Mouse (Mus musculus): ENCODE measurements around the gene Cdon. TPM values are rescaled to one million over a fixed set of nuclear protein-coding genes. Genes with fewer than 3 reads are reported as not detected.

Cdon gene
- polyA plus RNA-seq, 1 experiment = 0.20 TPM

- H3K4me3 ChIP-seq (ENCODE audit: insufficient read depth, low read length) = no peak overlapping the region
- TF ChIP-seq POLR2A (IDR thresholded peaks at IDR 0.05; ENCODE audit: borderline replicate concordance, low read depth, low read length) (no peak), CTCF (IDR thresholded peaks at IDR 0.05; ENCODE audit: low read depth, low read length) (no peak)
- no peaks in the 10 kb centered on the region for H3K4me1 ChIP-seq (ENCODE audit: control insufficient read depth, insufficient read depth, low read length)
- H3K27ac ChIP-seq (ENCODE audit: insufficient read depth, low read depth, low read length) = no peak overlapping the region
Measured at GRCm38 (mm10) chr9:35459594-35459993, 38.7 kb downstream of the Cdon start.

- Histone ChIP-seq H3K4me3 (ENCODE audit: insufficient read depth, low read length) (no peak overlapping the region), H3K4me1 (ENCODE audit: control insufficient read depth, insufficient read depth, low read length) (no peaks in the 10 kb centered on the region), H3K27ac (ENCODE audit: insufficient read depth, low read depth, low read length) (no peak overlapping the region)
- TF ChIP-seq CTCF (IDR thresholded peaks at IDR 0.05; ENCODE audit: low read depth, low read length) (no peak), POLR2A (IDR thresholded peaks at IDR 0.05; ENCODE audit: borderline replicate concordance, low read depth, low read length) (no peak)
Measured at GRCm38 (mm10) chr9:35467264-35467817, 46.4 kb downstream of the Cdon start.

- no peak for TF ChIP-seq CTCF (IDR thresholded peaks at IDR 0.05; ENCODE audit: low read depth, low read length)
- no peak for TF ChIP-seq POLR2A (IDR thresholded peaks at IDR 0.05; ENCODE audit: borderline replicate concordance, low read depth, low read length)
- no peaks in the 10 kb centered on the region for H3K4me1 ChIP-seq (ENCODE audit: control insufficient read depth, insufficient read depth, low read length)
- no peak overlapping the region for H3K4me3 ChIP-seq (ENCODE audit: insufficient read depth, low read length)
- H3K27ac ChIP-seq (ENCODE audit: insufficient read depth, low read depth, low read length) = no peak overlapping the region
Measured at GRCm38 (mm10) chr9:35468913-35469312, 48.0 kb downstream of the Cdon start.

GRCm38 (mm10) chr9:35474104-35474724 is 53.3 kb downstream of the Cdon start:
- Histone ChIP-seq H3K4me1 (ENCODE audit: control insufficient read depth, insufficient read depth, low read length) (no peaks in the 10 kb centered on the region), H3K27ac (ENCODE audit: insufficient read depth, low read depth, low read length) (no peak overlapping the region), H3K4me3 (ENCODE audit: insufficient read depth, low read length) (no peak overlapping the region)
- TF ChIP-seq POLR2A (IDR thresholded peaks at IDR 0.05; ENCODE audit: borderline replicate concordance, low read depth, low read length) = no peak
- no peak for TF ChIP-seq CTCF (IDR thresholded peaks at IDR 0.05; ENCODE audit: low read depth, low read length)

- Histone ChIP-seq H3K4me3 (ENCODE audit: insufficient read depth, low read length) (no peak overlapping the region), H3K27ac (ENCODE audit: insufficient read depth, low read depth, low read length) (no peak overlapping the region), H3K4me1 (ENCODE audit: control insufficient read depth, insufficient read depth, low read length) (no peaks in the 10 kb centered on the region)
- TF ChIP-seq CTCF (IDR thresholded peaks at IDR 0.05; ENCODE audit: low read depth, low read length) (no peak), POLR2A (IDR thresholded peaks at IDR 0.05; ENCODE audit: borderline replicate concordance, low read depth, low read length) (no peak)
Measured at GRCm38 (mm10) chr9:35475394-35475793, 54.5 kb downstream of the Cdon start.

- no peak for TF ChIP-seq POLR2A (IDR thresholded peaks at IDR 0.05; ENCODE audit: borderline replicate concordance, low read depth, low read length)
Measured at GRCm38 (mm10) chr9:35479456-35479855, 58.5 kb downstream of the Cdon start.

GRCm38 (mm10) chr9:35482014-35482898 is 61.3 kb downstream of the Cdon start:
- Histone ChIP-seq H3K4me1 (ENCODE audit: control insufficient read depth, insufficient read depth, low read length) (no peaks in the 10 kb centered on the region), H3K4me3 (ENCODE audit: insufficient read depth, low read length) (no peak overlapping the region), H3K27ac (ENCODE audit: insufficient read depth, low read depth, low read length) (no peak overlapping the region)
- TF ChIP-seq CTCF (IDR thresholded peaks at IDR 0.05; ENCODE audit: low read depth, low read length) = no peak
- TF ChIP-seq POLR2A (IDR thresholded peaks at IDR 0.05; ENCODE audit: borderline replicate concordance, low read depth, low read length) = no peak

More at GRCm38 (mm10) chr9:35479456-35479855, 58.5 kb downstream of the Cdon start:
- Histone ChIP-seq H3K4me3 (ENCODE audit: insufficient read depth, low read length) (no peak overlapping the region), H3K4me1 (ENCODE audit: control insufficient read depth, insufficient read depth, low read length) (no peaks in the 10 kb centered on the region), H3K27ac (ENCODE audit: insufficient read depth, low read depth, low read length) (no peak overlapping the region)

GRCm38 (mm10) chr9:35483949-35484348 is 63.0 kb downstream of the Cdon start:
- TF ChIP-seq POLR2A (IDR thresholded peaks at IDR 0.05; ENCODE audit: borderline replicate concordance, low read depth, low read length) = no peak
- no peak for TF ChIP-seq CTCF (IDR thresholded peaks at IDR 0.05; ENCODE audit: low read depth, low read length)
- Histone ChIP-seq H3K27ac (ENCODE audit: insufficient read depth, low read depth, low read length) (no peak overlapping the region), H3K4me1 (ENCODE audit: control insufficient read depth, insufficient read depth, low read length) (no peaks in the 10 kb centered on the region), H3K4me3 (ENCODE audit: insufficient read depth, low read length) (no peak overlapping the region)

GRCm38 (mm10) chr9:35486616-35487015 is 65.7 kb downstream of the Cdon start:
- TF ChIP-seq CTCF (IDR thresholded peaks at IDR 0.05; ENCODE audit: low read depth, low read length) (no peak), POLR2A (IDR thresholded peaks at IDR 0.05; ENCODE audit: borderline replicate concordance, low read depth, low read length) (no peak)
- Histone ChIP-seq H3K27ac (ENCODE audit: insufficient read depth, low read depth, low read length) (no peak overlapping the region), H3K4me3 (ENCODE audit: insufficient read depth, low read length) (no peak overlapping the region), H3K4me1 (ENCODE audit: control insufficient read depth, insufficient read depth, low read length) (no peaks in the 10 kb centered on the region)

- no peak for TF ChIP-seq CTCF (IDR thresholded peaks at IDR 0.05; ENCODE audit: low read depth, low read length)
- TF ChIP-seq POLR2A (IDR thresholded peaks at IDR 0.05; ENCODE audit: borderline replicate concordance, low read depth, low read length) = no peak
- no peaks in the 10 kb centered on the region for H3K4me1 ChIP-seq (ENCODE audit: control insufficient read depth, insufficient read depth, low read length)
- H3K27ac ChIP-seq (ENCODE audit: insufficient read depth, low read depth, low read length) = no peak overlapping the region
- no peak overlapping the region for H3K4me3 ChIP-seq (ENCODE audit: insufficient read depth, low read length)
Measured at GRCm38 (mm10) chr9:35488496-35488895, 67.6 kb downstream of the Cdon start.

All from bone marrow macrophage, adult 2 months (primary cell).